Mouse (Mus musculus): ENCODE data around the gene Tldc2. TPM values are rescaled to one million over a fixed set of nuclear protein-coding genes. Genes with fewer than 3 reads are reported as not detected.

The Tldc2 gene
- polyA plus RNA-seq, 1 experiment from 2014 or later, result not detected

DNA sequence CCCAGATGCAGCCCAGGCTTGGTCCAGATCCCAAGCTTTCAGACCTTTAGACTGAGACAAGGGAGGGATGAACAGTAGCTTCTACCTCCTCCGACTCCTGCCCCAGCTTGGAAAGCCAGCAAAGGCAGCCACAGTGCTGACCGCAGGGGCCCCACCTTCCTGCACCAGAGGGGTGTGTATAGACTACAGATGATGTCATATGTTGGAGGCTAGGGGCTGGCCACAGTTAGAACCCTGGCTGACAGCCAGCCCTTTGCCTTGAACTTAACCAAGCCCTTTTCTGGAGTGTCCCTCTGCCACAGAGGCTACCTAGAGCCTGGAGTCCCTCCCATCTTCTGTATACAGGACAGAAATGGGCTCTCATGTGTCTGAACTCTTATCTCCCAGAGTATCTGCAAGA is 15.3 kb upstream of the Tldc2 start:
- Histone ChIP-seq H3K4me1 (replicated peaks) (peaks cover 95% of the 10 kb centered on the region), H3K27me3 (no peaks in the 10 kb centered on the region), H3K9ac (peak overlapping the region; percentile 18; the same call in 1 of the 2 replicates), H3K36me3 (no peaks in the 10 kb centered on the region), H3K4me3 (no peak overlapping the region), H3K9me3 (replicated peaks) (no peaks in the 10 kb centered on the region), H3K4me2 (peak overlapping the region; percentile 24), H3K27ac (peak overlapping the region; percentile 85)
- 7% methylated on average over 2 of the region's 2 CpGs for WGBS
- ATAC-seq (replicated peaks; ENCODE audit: insufficient number of reproducible peaks, insufficient read depth, low FRiP score, low read depth), result peak; percentile 74

DNA sequence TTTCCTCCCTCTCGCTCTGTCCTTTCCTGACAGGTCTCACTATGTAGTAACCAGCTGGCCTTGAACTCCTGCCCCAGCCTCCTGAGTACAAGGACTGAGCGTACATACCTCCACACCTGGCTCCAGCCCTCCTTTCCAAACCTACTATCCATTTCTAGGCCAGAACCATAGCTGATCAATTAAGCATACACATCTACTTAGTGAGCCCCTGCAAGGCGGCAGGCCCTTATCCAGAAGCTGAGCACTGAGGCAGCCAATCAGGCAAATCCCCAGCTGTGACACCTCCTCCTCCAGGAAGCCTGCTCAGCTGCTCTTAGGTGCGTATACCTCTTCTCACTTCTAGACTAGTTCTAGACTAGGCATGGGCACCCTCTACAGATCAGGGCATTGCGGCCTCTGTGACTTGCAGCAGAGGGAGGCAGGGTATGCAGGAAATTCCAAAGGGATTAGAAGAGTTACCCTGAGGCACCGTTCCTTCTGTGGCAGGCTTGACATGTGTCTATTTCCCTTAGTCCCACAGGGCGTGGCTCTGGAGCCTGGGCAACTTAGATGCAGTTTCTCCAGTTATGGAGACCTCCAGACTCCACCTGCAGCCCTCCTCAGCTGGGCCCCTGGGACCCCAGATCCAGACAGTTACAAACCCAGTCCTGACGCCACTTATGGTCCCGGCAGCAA is 14.4 kb upstream of the Tldc2 start:
- Histone ChIP-seq H3K27me3 (no peaks in the 10 kb centered on the region), H3K4me2 (no peak overlapping the region), H3K27ac (peak overlapping the region; percentile 85), H3K9ac (no peak overlapping the region), H3K4me1 (replicated peaks) (peaks cover 95% of the 10 kb centered on the region), H3K36me3 (no peaks in the 10 kb centered on the region), H3K4me3 (no peak overlapping the region), H3K9me3 (replicated peaks) (no peaks in the 10 kb centered on the region)
- ATAC-seq (replicated peaks; ENCODE audit: insufficient number of reproducible peaks, insufficient read depth, low FRiP score, low read depth), result no peak
- 61% methylated on average over 9 of the region's 9 CpGs for whole genome bisulfite sequencing

DNA sequence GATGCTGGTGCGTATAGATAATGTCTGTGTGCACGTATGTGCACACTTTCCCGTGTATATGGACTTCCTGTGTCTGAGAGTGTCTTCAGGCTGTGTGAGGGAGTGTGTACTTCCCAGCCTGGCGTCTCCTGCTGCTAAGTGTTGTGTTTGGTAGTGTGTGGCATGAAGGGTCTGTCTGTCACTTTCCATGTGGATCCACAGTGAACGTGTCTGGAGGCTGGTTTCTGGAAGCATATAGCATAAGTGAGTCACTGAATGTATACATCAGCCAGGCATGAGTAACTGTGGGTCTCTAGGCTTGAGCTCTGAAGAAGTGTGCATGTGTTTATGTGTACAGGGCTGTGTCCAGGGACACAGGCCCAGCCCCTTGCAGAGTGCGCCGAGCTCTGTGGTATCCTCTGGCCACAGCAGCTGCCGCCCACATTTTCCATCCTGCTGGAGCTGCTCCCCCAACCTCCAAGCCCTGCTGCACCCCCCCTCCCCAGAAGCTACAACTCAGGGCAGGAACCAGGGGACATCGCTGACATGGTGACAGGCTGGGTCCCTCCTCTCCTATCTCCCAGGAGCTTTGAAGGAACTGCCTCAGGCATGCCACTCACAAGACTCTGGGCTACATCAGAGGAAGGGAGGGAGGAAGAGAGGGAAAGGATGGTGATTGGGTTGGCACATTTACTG is 13.3 kb upstream of the Tldc2 start:
- no peaks in the 10 kb centered on the region for H3K36me3 ChIP-seq
- no peak for ATAC-seq (replicated peaks; ENCODE audit: insufficient number of reproducible peaks, insufficient read depth, low FRiP score, low read depth)
- peaks cover 90% of the 10 kb centered on the region for H3K4me1 ChIP-seq (replicated peaks)
- H3K9me3 ChIP-seq (replicated peaks), result no peaks in the 10 kb centered on the region
- H3K27me3 ChIP-seq, result no peaks in the 10 kb centered on the region
- no peak overlapping the region for H3K4me3 ChIP-seq
- no peak overlapping the region for H3K4me2 ChIP-seq
- H3K27ac ChIP-seq, result peak overlapping the region; percentile 70; the same call in 1 of the 2 replicates
- peak overlapping the region; percentile 5; the same call in 1 of the 2 replicates for H3K9ac ChIP-seq
- 49% methylated on average over 9 of the region's 9 CpGs for WGBS

DNA sequence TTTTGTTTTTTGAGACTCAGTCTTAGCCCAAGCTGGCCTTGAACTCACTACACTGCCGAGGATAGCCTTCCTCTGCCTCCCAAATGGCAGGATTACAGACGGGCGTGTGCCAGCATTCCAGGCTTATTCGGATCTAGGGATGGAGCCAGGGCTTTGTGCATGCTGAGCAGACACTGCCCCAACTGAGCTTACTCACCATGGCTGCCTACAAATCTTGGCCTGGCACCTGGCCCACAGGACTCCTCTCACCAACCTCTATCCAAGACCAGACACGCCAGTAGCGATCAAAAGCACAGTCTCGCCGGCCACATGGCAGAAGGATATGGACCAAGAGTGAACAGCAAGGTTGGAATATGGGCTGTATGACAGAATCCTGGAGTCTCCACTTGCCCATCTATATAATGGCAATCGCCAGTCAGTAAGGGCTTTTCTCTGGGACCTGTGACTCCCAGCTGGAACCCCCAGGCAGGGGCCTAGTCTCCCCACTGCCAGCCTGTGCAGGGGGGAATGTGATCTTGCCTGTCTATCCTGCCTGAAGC is 12.6 kb upstream of the Tldc2 start:
- 61% methylated on average over 9 of the region's 9 CpGs for WGBS
- H3K9me3 ChIP-seq (replicated peaks), result no peaks in the 10 kb centered on the region
- peak overlapping the region; percentile 81; the same call in 1 of the 2 replicates for H3K4me2 ChIP-seq
- H3K27ac ChIP-seq, result peak overlapping the region; percentile 70
- H3K4me3 ChIP-seq, result no peak overlapping the region
- H3K9ac ChIP-seq, result no peak overlapping the region
- H3K4me1 ChIP-seq (replicated peaks), result peaks cover 83% of the 10 kb centered on the region
- no peaks in the 10 kb centered on the region for H3K27me3 ChIP-seq
- H3K36me3 ChIP-seq, result no peaks in the 10 kb centered on the region
- ATAC-seq (replicated peaks; ENCODE audit: insufficient number of reproducible peaks, insufficient read depth, low FRiP score, low read depth), result no peak

DNA sequence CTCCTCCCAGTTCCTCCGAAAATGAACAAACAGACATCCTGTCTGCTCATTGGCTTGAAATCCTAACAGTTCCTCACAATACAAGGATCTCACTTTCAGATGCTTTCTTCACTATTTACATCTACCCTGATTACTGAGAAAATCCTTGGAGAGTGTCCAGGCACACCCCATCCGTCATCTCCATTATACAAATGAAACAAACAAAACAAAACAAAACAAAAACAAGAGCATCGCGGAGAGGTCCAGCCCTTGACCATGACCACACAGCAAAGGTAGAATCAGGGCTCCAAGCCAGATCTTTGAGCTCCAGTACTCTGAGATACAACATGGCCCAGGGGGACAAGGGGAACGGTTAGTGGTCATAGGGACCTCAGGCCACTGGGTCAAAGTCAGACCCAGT is 12.1 kb upstream of the Tldc2 start:
- Histone ChIP-seq H3K4me3 (no peak overlapping the region), H3K4me2 (peak overlapping the region; percentile 81; the same call in 1 of the 2 replicates), H3K27me3 (no peaks in the 10 kb centered on the region), H3K9ac (no peak overlapping the region), H3K27ac (peak overlapping the region; percentile 70), H3K4me1 (replicated peaks) (peaks cover 80% of the 10 kb centered on the region), H3K9me3 (replicated peaks) (no peaks in the 10 kb centered on the region), H3K36me3 (no peaks in the 10 kb centered on the region)
- ATAC-seq (replicated peaks; ENCODE audit: insufficient number of reproducible peaks, insufficient read depth, low FRiP score, low read depth), result no peak
- 71% methylated on average over 5 of the region's 5 CpGs for WGBS

GRCm38 (mm10) chr2:157075226-157075625 is 11.6 kb upstream of the Tldc2 start:
- WGBS, result 76% methylated on average over 3 of the region's 3 CpGs
- H3K9ac ChIP-seq, result peak overlapping the region; percentile 11; the same call in 1 of the 2 replicates
- peak overlapping the region; percentile 81 for H3K4me2 ChIP-seq
- no peak for ATAC-seq (replicated peaks; ENCODE audit: insufficient number of reproducible peaks, insufficient read depth, low FRiP score, low read depth)
- no peaks in the 10 kb centered on the region for H3K9me3 ChIP-seq (replicated peaks)
- H3K27me3 ChIP-seq, result no peaks in the 10 kb centered on the region
- H3K4me3 ChIP-seq, result peak overlapping the region; percentile 90
- H3K4me1 ChIP-seq (replicated peaks), result peaks cover 77% of the 10 kb centered on the region
- no peaks in the 10 kb centered on the region for H3K36me3 ChIP-seq
- H3K27ac ChIP-seq, result peak overlapping the region; percentile 70

DNA sequence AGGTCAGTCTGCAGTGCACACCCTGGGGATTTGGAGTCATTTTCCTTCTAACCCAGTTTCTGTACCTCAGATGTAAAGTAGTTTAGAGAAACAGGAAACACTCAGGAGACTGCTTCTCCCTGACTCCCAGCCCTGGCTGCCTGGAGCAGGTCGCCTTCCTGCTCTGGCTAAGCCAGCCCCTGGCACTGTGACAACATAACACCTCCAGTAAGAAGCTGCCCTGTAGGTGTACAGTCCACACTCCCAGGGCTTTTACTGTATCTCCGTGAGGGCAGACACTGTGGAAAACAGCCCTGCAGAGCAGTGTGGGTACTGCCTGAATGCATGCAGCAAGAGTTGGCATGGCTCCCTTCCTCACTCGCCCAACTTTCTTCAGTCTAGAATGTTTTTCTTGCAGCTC is 11.2 kb upstream of the Tldc2 start:
- peak overlapping the region; percentile 81 for H3K4me2 ChIP-seq
- no peak for ATAC-seq (replicated peaks; ENCODE audit: insufficient number of reproducible peaks, insufficient read depth, low FRiP score, low read depth)
- no peaks in the 10 kb centered on the region for H3K27me3 ChIP-seq
- H3K9ac ChIP-seq, result peak overlapping the region; percentile 11; the same call in 1 of the 2 replicates
- H3K4me3 ChIP-seq, result peak overlapping the region; percentile 90
- H3K9me3 ChIP-seq (replicated peaks), result no peaks in the 10 kb centered on the region
- peak overlapping the region; percentile 70 for H3K27ac ChIP-seq
- peaks cover 73% of the 10 kb centered on the region for H3K4me1 ChIP-seq (replicated peaks)
- 16% methylated on average over 3 of the region's 3 CpGs for WGBS
- H3K36me3 ChIP-seq, result no peaks in the 10 kb centered on the region

DNA sequence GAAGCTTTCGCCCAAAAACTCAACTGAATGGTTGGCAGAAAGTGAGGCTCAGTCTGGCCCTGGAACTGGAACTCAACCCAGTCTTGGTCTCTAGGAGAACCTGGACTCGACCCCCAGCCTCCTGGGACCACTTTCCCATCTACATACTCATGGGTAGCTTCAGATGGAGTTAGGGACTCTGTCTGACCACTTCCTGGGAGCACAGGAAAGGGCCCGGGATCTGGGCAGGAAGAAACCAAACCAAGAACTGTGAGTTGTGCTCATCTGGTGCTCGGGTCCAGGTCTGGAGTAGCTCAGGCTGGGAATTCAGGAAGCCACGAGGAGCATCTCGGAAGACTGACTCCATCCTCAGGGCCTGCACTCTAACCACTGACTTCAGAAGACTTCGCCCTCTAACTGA is 10.3 kb upstream of the Tldc2 start:
- peaks cover 64% of the 10 kb centered on the region for H3K4me1 ChIP-seq (replicated peaks)
- peak overlapping the region; percentile 93; the same call in 1 of the 2 replicates for H3K9ac ChIP-seq
- no peaks in the 10 kb centered on the region for H3K9me3 ChIP-seq (replicated peaks)
- peak overlapping the region; percentile 70; the same call in 1 of the 2 replicates for H3K27ac ChIP-seq
- peak overlapping the region; percentile 81 for H3K4me2 ChIP-seq
- H3K36me3 ChIP-seq, result no peaks in the 10 kb centered on the region
- WGBS, result 73% methylated on average over 7 of the region's 7 CpGs
- no peak for ATAC-seq (replicated peaks; ENCODE audit: insufficient number of reproducible peaks, insufficient read depth, low FRiP score, low read depth)
- H3K27me3 ChIP-seq, result peaks cover 4% of the 10 kb centered on the region; the same call in 1 of the 2 replicates
- peak overlapping the region; percentile 90 for H3K4me3 ChIP-seq

DNA sequence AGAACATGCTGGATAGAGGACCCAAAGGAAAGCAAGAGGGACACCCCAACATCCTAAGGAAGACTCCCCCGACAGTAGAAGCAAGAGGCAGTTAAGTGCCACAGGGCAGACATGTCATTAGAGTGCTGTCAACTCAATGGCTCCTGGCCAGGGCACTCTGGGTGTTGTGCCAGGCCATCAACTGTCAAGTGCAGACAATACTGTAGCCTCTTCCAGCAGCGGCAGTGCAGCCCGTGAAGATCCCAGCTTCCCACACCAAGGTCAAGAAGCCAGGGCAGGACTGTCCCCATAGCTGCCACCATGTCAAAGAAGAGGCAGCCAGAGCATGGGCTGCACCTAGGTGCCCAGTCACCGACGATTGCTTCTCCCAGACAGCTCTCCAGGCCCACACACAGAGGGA is 9.7 kb upstream of the Tldc2 start:
- H3K4me2 ChIP-seq, result peak overlapping the region; percentile 81
- WGBS, result 4% methylated on average over 5 of the region's 5 CpGs
- ATAC-seq (replicated peaks; ENCODE audit: insufficient number of reproducible peaks, insufficient read depth, low FRiP score, low read depth), result no peak
- peak overlapping the region; percentile 90 for H3K4me3 ChIP-seq
- H3K36me3 ChIP-seq, result no peaks in the 10 kb centered on the region
- H3K4me1 ChIP-seq (replicated peaks), result peaks cover 62% of the 10 kb centered on the region
- H3K27me3 ChIP-seq, result peaks cover 4% of the 10 kb centered on the region; the same call in 1 of the 2 replicates
- peak overlapping the region; percentile 93 for H3K9ac ChIP-seq
- no peaks in the 10 kb centered on the region for H3K9me3 ChIP-seq (replicated peaks)
- H3K27ac ChIP-seq, result peak overlapping the region; percentile 94

DNA sequence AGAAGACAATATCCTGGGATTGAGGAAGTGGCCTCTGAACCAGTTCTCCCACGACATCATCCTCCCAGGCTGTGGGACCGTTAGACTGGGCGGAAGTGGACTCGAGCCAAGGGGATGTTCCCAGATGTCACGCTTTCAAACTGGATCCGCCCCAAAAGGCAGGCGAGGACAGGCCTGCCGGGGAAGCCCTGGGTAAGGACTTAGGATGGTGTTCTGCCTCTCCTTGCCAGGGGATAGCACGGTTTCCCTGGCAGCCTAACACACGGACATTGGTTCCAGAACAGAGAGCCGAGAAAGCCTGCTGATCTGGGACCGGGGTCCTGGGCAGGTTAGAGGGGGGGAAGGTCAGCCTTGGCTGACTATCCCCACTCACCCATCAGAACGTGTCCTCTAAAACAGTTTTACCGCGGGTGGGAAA is 9.2 kb upstream of the Tldc2 start:
- Histone ChIP-seq H3K4me3 (peak overlapping the region; percentile 90), H3K9ac (peak overlapping the region; percentile 93), H3K9me3 (replicated peaks) (no peaks in the 10 kb centered on the region), H3K27ac (peak overlapping the region; percentile 94), H3K27me3 (peaks cover 4% of the 10 kb centered on the region; the same call in 1 of the 2 replicates), H3K36me3 (no peaks in the 10 kb centered on the region), H3K4me2 (peak overlapping the region; percentile 81), H3K4me1 (replicated peaks) (peaks cover 61% of the 10 kb centered on the region)
- 0 out of 2 replicates have a peak, but pooled peaks have one; percentile 11 for ATAC-seq (replicated peaks; ENCODE audit: insufficient number of reproducible peaks, insufficient read depth, low FRiP score, low read depth)
- 3% methylated on average over 15 of the region's 15 CpGs for WGBS

- peak overlapping the region; percentile 90 for H3K4me3 ChIP-seq
- H3K27me3 ChIP-seq, result peaks cover 4% of the 10 kb centered on the region; the same call in 1 of the 2 replicates
- peak overlapping the region; percentile 81 for H3K4me2 ChIP-seq
- no peaks in the 10 kb centered on the region for H3K36me3 ChIP-seq
- ATAC-seq (replicated peaks; ENCODE audit: insufficient number of reproducible peaks, insufficient read depth, low FRiP score, low read depth), result peak; percentile 10; the same call in 1 of the 2 replicates
- peak overlapping the region; percentile 94 for H3K27ac ChIP-seq
- no peaks in the 10 kb centered on the region for H3K9me3 ChIP-seq (replicated peaks)
- H3K4me1 ChIP-seq (replicated peaks), result peaks cover 55% of the 10 kb centered on the region
- under 1% methylated on average over 79 of the region's 79 CpGs for WGBS
- peak overlapping the region; percentile 93 for H3K9ac ChIP-seq
Measured at GRCm38 (mm10) chr2:157078059-157078792, 8.6 kb upstream of the Tldc2 start.

Measured in heart, embryonic 15.5 days (tissue).